Mouse (Mus musculus) liver, embryonic 14.5 days (tissue): ENCODE measurements around the gene Txnrd2.

Source experiments
- CTCF ChIP-seq: IDR thresholded peaks from 2 replicates; pipeline ENCODE4 v1.5.1; 2016; ENCODE audit warnings: antibody characterized with exemption, low read depth, control low read depth
- EP300 ChIP-seq: IDR thresholded peaks from 2 replicates; pipeline ENCODE4 v1.6.1; 2016; ENCODE audit warnings: antibody characterized with exemption, low read depth

- peak; percentile 71 for TF ChIP-seq CTCF
- TF ChIP-seq EP300 = no peak
These were observed 33.4 kb upstream of the Txnrd2 start for GRCm38 (mm10) chr16:18392469-18393426.
